ENCODE assay signal across 8 mouse cellular contexts in genomic region chrX:95253517-95253916, GRCm38 (mm10). TPM values are rescaled to one million over a fixed set of nuclear protein-coding genes. Genes with fewer than 3 reads are reported as not detected.
DNase-seq lines count a peak whose midpoint lies in the region; ATAC-seq and TF ChIP-seq lines count a peak whose summit lies in the region.

No protein-coding gene starts in this region.

- no peak overlapping the region for H3K27ac ChIP-seq in embryonic facial prominence, embryonic 14.5 days (replicated peaks; ENCODE audit: low read depth, low read length)

- no peak overlapping the region for H3K4me3 ChIP-seq in embryonic facial prominence, embryonic 14.5 days (ENCODE audit: low read depth, low read length)
- H3K4me3 ChIP-seq in lung, adult 2 months (replicated peaks; ENCODE audit: extremely low read depth, low read depth, low read length), result no peak overlapping the region

- TF ChIP-seq POLR2A in lung, adult 2 months (IDR thresholded peaks at IDR 0.05; ENCODE audit: borderline replicate concordance, extremely low read depth, low read depth, low read length), result no peak

- H3K4me2 ChIP-seq in embryonic facial prominence, embryonic 14.5 days (ENCODE audit: low read depth, low read length), result no peak overlapping the region

- no peak overlapping the region for H3K9ac ChIP-seq in embryonic facial prominence, embryonic 14.5 days (ENCODE audit: low read depth, low read length)

- ATAC-seq in cerebellum, adult (ENCODE audit: insufficient number of reproducible peaks, low FRiP score, low TSS enrichment), result no peak
- ATAC-seq in embryonic facial prominence, embryonic 14.5 days (ENCODE audit: low read depth), result no peak

- no peaks in the 10 kb centered on the region for H3K36me3 ChIP-seq in embryonic facial prominence, embryonic 14.5 days (ENCODE audit: control insufficient read depth, insufficient read depth, low read length)

- intact Hi-C loops in left cerebral cortex, postnatal 36 days (cut with DNase I), result no loop called here

- DNase-seq in cerebellum, postnatal 10 days, result peak; percentile 15 to 35
- DNase-seq in left cerebral cortex, adult 18-20 months (ENCODE audit: low spot score in 2 of 2), result peak; percentile 3
- DNase-seq in left cerebral cortex, postnatal 36 days (ENCODE audit: low spot score in 2 of 2), result no peak
- peak; percentile 72 for DNase-seq in ZHBTc4 (ENCODE audit: low read depth, low spot score)
- DNase-seq in embryonic facial prominence, embryonic 14.5 days (ENCODE audit: low spot score), result peak; percentile 1
- peak; percentile 9 for DNase-seq in lung, adult 2 months
- peak; percentile 50 for DNase-seq in thymus, postnatal 4 days

- TF ChIP-seq CTCF in lung, adult 2 months (IDR thresholded peaks at IDR 0.05; ENCODE audit: insufficient read depth, low read length), result peak; percentile 44

- 22% methylated on average over 13 of the region's 13 CpGs for WGBS in embryonic facial prominence, embryonic 14.5 days
- 45% methylated on average over 13 of the region's 13 CpGs for WGBS in lung, adult 2 months

- no peaks in the 10 kb centered on the region for H3K4me1 ChIP-seq in embryonic facial prominence, embryonic 14.5 days (ENCODE audit: control insufficient read depth, insufficient read depth, low read length)
- no peaks in the 10 kb centered on the region for H3K4me1 ChIP-seq in lung, adult 2 months (ENCODE audit: control insufficient read depth, insufficient read depth, low read length)

- no peaks in the 10 kb centered on the region; the same call in 1 of the 2 replicates for H3K27me3 ChIP-seq in embryonic facial prominence, embryonic 14.5 days (replicated peaks; ENCODE audit: control insufficient read depth, insufficient read depth, low read length)

- H3K9me3 ChIP-seq in embryonic facial prominence, embryonic 14.5 days (ENCODE audit: control insufficient read depth, low read length), result no peaks in the 10 kb centered on the region

RNA-seq across cellular contexts. Expression of gene Arhgef9, which starts 56.9 kb away (rescaled TPM):
- total RNA-seq in left cerebral cortex, adult 18-20 months (2021), result 100 to 1,000 TPM; 293 to 298 TPM
- 100 to 1,000 TPM; 294 to 314 TPM for total RNA-seq in left cerebral cortex, postnatal 36 days (2021)
- 14.4 and 15.7 TPM in 2 replicates for polyA plus RNA-seq in embryonic facial prominence, embryonic 14.5 days (2014; fragmentation: Nextera tagmentation; extraction: Ambion mirVana)
- polyA plus RNA-seq in lung, adult 2 months (2012; rRNA removed), result 1.8 and 2.4 TPM in 2 replicates

Comparison
In these comparisons a context has a peak if more than half of its experiments do, and no peak if none do; other contexts are left out.
1. DNase-seq: peak in cerebellum, postnatal 10 days (2 of 2), left cerebral cortex, adult 18-20 months (2 of 2), ZHBTc4 (single experiment), embryonic facial prominence, embryonic 14.5 days (single experiment), lung, adult 2 months (single experiment) and thymus, postnatal 4 days (single experiment); none in left cerebral cortex, postnatal 36 days (0 of 2).